12 mouse cellular contexts compared by ENCODE assay signal in genomic region chrX:37157839-37158238, GRCm38 (mm10). TPM values are rescaled to one million over a fixed set of nuclear protein-coding genes. Genes with fewer than 3 reads are reported as not detected.
A peak's percentile ranks its signal among the peaks of the same experiment; 100 is the strongest.
DNase-seq lines count a peak whose midpoint lies in the region; ATAC-seq and TF ChIP-seq lines count a peak whose summit lies in the region.
"Had no signal": no experiment of that assay in that cellular context is flagged by ENCODE, and none has a peak within 500 bp of the region (broad histone marks: within the 10 kb centered on the region; RNA-seq: fewer than 3 reads in every experiment).

No protein-coding gene starts in this region.

- H3K4me2 ChIP-seq in liver, embryonic 14.5 days (ENCODE audit: low read depth) = no peak overlapping the region
- H3K4me2 ChIP-seq in liver, embryonic 11.5 days = no peak overlapping the region

- H3K9ac ChIP-seq in liver, embryonic 14.5 days (replicated peaks) = no peak overlapping the region
- no peak overlapping the region for H3K9ac ChIP-seq in liver, embryonic 11.5 days (ENCODE audit: low read depth, low read length)

- no peak for TF ChIP-seq POLR2A in cerebellum, adult 2 months (IDR thresholded peaks at IDR 0.05; ENCODE audit: borderline replicate concordance, insufficient read depth, low read length)

- no peak overlapping the region for H3K27ac ChIP-seq in cerebellum, adult 2 months (ENCODE audit: insufficient read depth, low read length)
- no peak overlapping the region for H3K27ac ChIP-seq in liver, embryonic 14.5 days
- no peak overlapping the region for H3K27ac ChIP-seq in liver, embryonic 11.5 days (ENCODE audit: low read depth, low read length)
- H3K27ac ChIP-seq: heart, embryonic 10.5 days had no signal

- H3K4me3 ChIP-seq in cerebellum, adult 2 months (replicated peaks; ENCODE audit: insufficient read depth, low read depth, low read length) = no peak overlapping the region
- no peak overlapping the region for H3K4me3 ChIP-seq in liver, embryonic 14.5 days (ENCODE audit: insufficient read depth in 1 of 2, low read depth in 2 of 2, low read length in 2 of 2)
- no peak overlapping the region for H3K4me3 ChIP-seq in liver, embryonic 11.5 days (ENCODE audit: low read depth, low read length)
- H3K4me3 ChIP-seq in G1E (ENCODE audit: low read depth, low read length) = no peak overlapping the region
- H3K4me3 ChIP-seq: heart, embryonic 10.5 days had no signal

- H3K27me3 ChIP-seq in cerebellum, adult 2 months (ENCODE audit: control insufficient read depth, insufficient read depth, low read length) = no peaks in the 10 kb centered on the region
- H3K27me3 ChIP-seq in liver, embryonic 14.5 days (ENCODE audit: control insufficient read depth, insufficient read depth, low read length) = no peaks in the 10 kb centered on the region
- no peaks in the 10 kb centered on the region for H3K27me3 ChIP-seq in liver, embryonic 11.5 days (replicated peaks; ENCODE audit: control insufficient read depth, insufficient read depth, low read length)
- no peaks in the 10 kb centered on the region for H3K27me3 ChIP-seq in G1E (ENCODE audit: insufficient read depth, low read length)

- no peaks in the 10 kb centered on the region for H3K36me3 ChIP-seq in liver, embryonic 14.5 days (replicated peaks; ENCODE audit: control insufficient read depth, insufficient read depth, low read depth)
- H3K36me3 ChIP-seq in liver, embryonic 11.5 days (ENCODE audit: control insufficient read depth, insufficient read depth, low read length) = no peaks in the 10 kb centered on the region
- peaks cover 61% of the 10 kb centered on the region for H3K36me3 ChIP-seq in G1E (replicated peaks)

- TF ChIP-seq CTCF in cerebellum, adult 2 months (IDR thresholded peaks at IDR 0.05; ENCODE audit: borderline replicate concordance, insufficient read depth, low read depth, low read length) = peak; percentile 28; the same call in 1 of the 2 replicates
- TF ChIP-seq CTCF in liver, embryonic 14.5 days (IDR thresholded peaks at IDR 0.05; ENCODE audit: low read depth) = peak; percentile 51
- TF ChIP-seq CTCF in G1E (IDR thresholded peaks at IDR 0.05; ENCODE audit: low read depth, low read length) = 0 out of 2 replicates have a peak, but pooled peaks have one; percentile 14

- no peaks in the 10 kb centered on the region for H3K4me1 ChIP-seq in cerebellum, adult 2 months (ENCODE audit: control insufficient read depth, insufficient read depth, low read length)
- no peaks in the 10 kb centered on the region for H3K4me1 ChIP-seq in liver, embryonic 14.5 days (replicated peaks; ENCODE audit: control insufficient read depth in 2 of 2, insufficient read depth in 2 of 2, low read length in 1 of 2)
- H3K4me1 ChIP-seq in liver, embryonic 11.5 days (replicated peaks; ENCODE audit: control insufficient read depth, insufficient read depth, low read length) = no peaks in the 10 kb centered on the region
- peaks cover 4% of the 10 kb centered on the region; the same call in 1 of the 2 replicates for H3K4me1 ChIP-seq in G1E (ENCODE audit: insufficient read depth, low read depth, low read length)
- H3K4me1 ChIP-seq: heart, embryonic 10.5 days had no signal

- H3K9me3 ChIP-seq in liver, embryonic 14.5 days (ENCODE audit: control insufficient read depth, low read length) = no peaks in the 10 kb centered on the region
- H3K9me3 ChIP-seq in liver, embryonic 11.5 days (ENCODE audit: control insufficient read depth, low read length) = no peaks in the 10 kb centered on the region
- no peaks in the 10 kb centered on the region for H3K9me3 ChIP-seq in G1E (replicated peaks)
- H3K9me3 ChIP-seq: heart, embryonic 10.5 days had no signal

- no peak for TF ChIP-seq EP300 in liver, embryonic 14.5 days (IDR thresholded peaks at IDR 0.05; ENCODE audit: low read depth)

- DNase-seq in cerebellum, adult 2 months = no peak
- DNase-seq in cerebellum, adult 11-12 months = no peak
- no peak for DNase-seq in liver, embryonic 14.5 days (ENCODE audit: low read depth in 3 of 3, low spot score in 3 of 3)
- DNase-seq in liver, embryonic 11.5 days (ENCODE audit: low spot score) = no peak
- DNase-seq in G1E (ENCODE audit: low spot score) = no peak
- DNase-seq in mesoderm, embryonic 11.5 days (ENCODE audit: low read depth, low spot score) = peak; percentile 3
- DNase-seq in layer of hippocampus, adult 8-10 months (ENCODE audit: low spot score in 2 of 2) = no peak

- WGBS in cerebellum, adult 2 months = 65% methylated on average over 4 of the region's 4 CpGs
- 46% methylated on average over 4 of the region's 4 CpGs for WGBS in liver, embryonic 14.5 days (ENCODE audit: insufficient replicate concordance)
- WGBS in liver, embryonic 11.5 days = 55% methylated on average over 4 of the region's 4 CpGs

- ATAC-seq in liver, embryonic 14.5 days (ENCODE audit: insufficient read depth) = no peak
- no peak for ATAC-seq in liver, embryonic 11.5 days (replicated peaks; ENCODE audit: low FRiP score)
- ATAC-seq in G1E (ENCODE audit: extremely low read depth, insufficient number of reproducible peaks, low FRiP score, poor library complexity, severe bottlenecking) = no peak
- no peak for ATAC-seq in activated CD4-positive, CD25-positive, alpha-beta regulatory T cell, adult 4 months
- ATAC-seq: intestine, embryonic 16.5 days had no signal

RNA-seq across cellular contexts. Expression of gene Akap14, which starts 10.8 kb away (rescaled TPM):
- polyA plus RNA-seq in cerebellum, adult 2 months (2012; rRNA removed) = 0.05 and 0.22 TPM in 2 replicates
- polyA plus RNA-seq in liver, embryonic 14.5 days (2012; rRNA removed) = not detected in 2 replicates
- polyA plus RNA-seq in liver, embryonic 14.5 days (2014; fragmentation: Nextera tagmentation; extraction: Ambion mirVana) = 0.13 TPM in 1 of 2 replicates, not detected in the other
- polyA plus RNA-seq in liver, embryonic 11.5 days (2014; fragmentation: Nextera tagmentation; extraction: Ambion mirVana) = 0.10 TPM in 1 of 2 replicates, not detected in the other
- total RNA-seq in G1E (2014; fragmentation: Nextera tagmentation) = not detected in 2 replicates
- total RNA-seq in G1E (2017) = 0.06 TPM in 1 of 2 replicates, not detected in the other
- not detected in 2 replicates for polyA plus RNA-seq in G1E (2012)
- under 1 TPM in 1 of 2 experiments, not detected in 1; 0.19 TPM for polyA plus RNA-seq in activated CD4-positive, CD25-positive, alpha-beta regulatory T cell, adult 4 months (2017; shearing (Covaris generic))
- total RNA-seq in layer of hippocampus, adult 8-10 months (2022) = under 1 TPM in 2 of 4 experiments, not detected in 2; 0.23 to 0.34 TPM
- total RNA-seq: left cerebral cortex, postnatal 10 days; neutrophil, adult 5-6 weeks had no signal
- polyA plus RNA-seq: heart, embryonic 10.5 days; intestine, embryonic 16.5 days had no signal

RNA-seq across cellular contexts. Expression of gene Nkap, which starts 31.2 kb away (rescaled TPM):
- 6.1 TPM in 2 replicates for polyA plus RNA-seq in cerebellum, adult 2 months (2012; rRNA removed)
- polyA plus RNA-seq in liver, embryonic 14.5 days (2012; rRNA removed) = 1.7 and 2.3 TPM in 2 replicates
- polyA plus RNA-seq in liver, embryonic 14.5 days (2014; fragmentation: Nextera tagmentation; extraction: Ambion mirVana) = 4.4 and 5.1 TPM in 2 replicates
- 19.0 and 19.9 TPM in 2 replicates for polyA plus RNA-seq in liver, embryonic 11.5 days (2014; fragmentation: Nextera tagmentation; extraction: Ambion mirVana)
- 48.7 and 52.5 TPM in 2 replicates for total RNA-seq in G1E (2014; fragmentation: Nextera tagmentation)
- 27.5 and 38.5 TPM in 2 replicates for total RNA-seq in G1E (2017)
- 10.3 and 10.7 TPM in 2 replicates for polyA plus RNA-seq in G1E (2012)
- polyA plus RNA-seq in activated CD4-positive, CD25-positive, alpha-beta regulatory T cell, adult 4 months (2017; shearing (Covaris generic)) = 10 to 100 TPM; 19.3 to 27.4 TPM
- 10 to 100 TPM; 12.9 to 19.4 (median 14.3) TPM for total RNA-seq in layer of hippocampus, adult 8-10 months (2022)

RNA-seq across cellular contexts. Expression of gene Ndufa1, which starts 33.1 kb away (rescaled TPM):
- 567 TPM in 2 replicates for polyA plus RNA-seq in cerebellum, adult 2 months (2012; rRNA removed)
- polyA plus RNA-seq in liver, embryonic 14.5 days (2012; rRNA removed) = 111 and 169 TPM in 2 replicates
- 253 and 273 TPM in 2 replicates for polyA plus RNA-seq in liver, embryonic 14.5 days (2014; fragmentation: Nextera tagmentation; extraction: Ambion mirVana)
- 321 and 361 TPM in 2 replicates for polyA plus RNA-seq in liver, embryonic 11.5 days (2014; fragmentation: Nextera tagmentation; extraction: Ambion mirVana)
- total RNA-seq in G1E (2014; fragmentation: Nextera tagmentation) (40.3 and 48.1 TPM in 2 replicates), G1E (2017) (249 and 282 TPM in 2 replicates)
- polyA plus RNA-seq in G1E (2012) = 247 and 351 TPM in 2 replicates
- 100 to 1,000 TPM; 295 to 357 TPM for polyA plus RNA-seq in activated CD4-positive, CD25-positive, alpha-beta regulatory T cell, adult 4 months (2017; shearing (Covaris generic))
- 100 to 1,000 TPM; 161 to 234 (median 206) TPM for total RNA-seq in layer of hippocampus, adult 8-10 months (2022)

RNA-seq across cellular contexts. Expression of gene Rnf113a1, which starts 33.2 kb away (rescaled TPM):
- polyA plus RNA-seq in cerebellum, adult 2 months (2012; rRNA removed) = 8.3 and 9.5 TPM in 2 replicates
- polyA plus RNA-seq in liver, embryonic 14.5 days (2012; rRNA removed) = 1.1 and 1.7 TPM in 2 replicates
- 2.3 and 3.2 TPM in 2 replicates for polyA plus RNA-seq in liver, embryonic 14.5 days (2014; fragmentation: Nextera tagmentation; extraction: Ambion mirVana)
- 8.9 and 9.4 TPM in 2 replicates for polyA plus RNA-seq in liver, embryonic 11.5 days (2014; fragmentation: Nextera tagmentation; extraction: Ambion mirVana)
- 3.9 and 5.0 TPM in 2 replicates for total RNA-seq in G1E (2014; fragmentation: Nextera tagmentation)
- 4.5 and 8.7 TPM in 2 replicates for total RNA-seq in G1E (2017)
- polyA plus RNA-seq in G1E (2012) = 7.8 and 8.2 TPM in 2 replicates
- 10 to 100 TPM in 1 of 2 experiments, 1 to 10 TPM in 1; 9.5 to 10.9 TPM for polyA plus RNA-seq in activated CD4-positive, CD25-positive, alpha-beta regulatory T cell, adult 4 months (2017; shearing (Covaris generic))
- 10 to 100 TPM in 1 of 4 experiments, 1 to 10 TPM in 3; 7.1 to 10.1 (median 7.9) TPM for total RNA-seq in layer of hippocampus, adult 8-10 months (2022)

RNA-seq across cellular contexts. Expression of gene Upf3b, which starts 47.7 kb away (rescaled TPM):
- 38.1 and 40.1 TPM in 2 replicates for polyA plus RNA-seq in cerebellum, adult 2 months (2012; rRNA removed)
- 6.4 and 13.4 TPM in 2 replicates for polyA plus RNA-seq in liver, embryonic 14.5 days (2012; rRNA removed)
- 7.4 and 7.9 TPM in 2 replicates for polyA plus RNA-seq in liver, embryonic 14.5 days (2014; fragmentation: Nextera tagmentation; extraction: Ambion mirVana)
- 16.1 and 20.9 TPM in 2 replicates for polyA plus RNA-seq in liver, embryonic 11.5 days (2014; fragmentation: Nextera tagmentation; extraction: Ambion mirVana)
- total RNA-seq in G1E (2014; fragmentation: Nextera tagmentation) = 78.1 and 90.1 TPM in 2 replicates
- 30.5 and 43.4 TPM in 2 replicates for total RNA-seq in G1E (2017)
- polyA plus RNA-seq in G1E (2012) = 5.2 and 13.3 TPM in 2 replicates
- 10 to 100 TPM; 33.8 to 46.6 TPM for polyA plus RNA-seq in activated CD4-positive, CD25-positive, alpha-beta regulatory T cell, adult 4 months (2017; shearing (Covaris generic))
- total RNA-seq in layer of hippocampus, adult 8-10 months (2022) = 10 to 100 TPM; 17.3 to 23.3 (median 21.3) TPM
